Mouse (Mus musculus) ES-Bruce4 (cell line): ENCODE measurements around the gene Kctd2.

Experiments
- CTCF ChIP-seq: IDR thresholded peaks from one replicate; pipeline ENCODE4 v1.8.1; 2011; ENCODE audit warnings: low read depth, low read length
- POLR2A ChIP-seq: IDR thresholded peaks from one replicate; pipeline ENCODE4 v1.8.1; 2011; ENCODE audit warnings: low read length; ENCODE audit not compliant: insufficient read depth

DNA sequence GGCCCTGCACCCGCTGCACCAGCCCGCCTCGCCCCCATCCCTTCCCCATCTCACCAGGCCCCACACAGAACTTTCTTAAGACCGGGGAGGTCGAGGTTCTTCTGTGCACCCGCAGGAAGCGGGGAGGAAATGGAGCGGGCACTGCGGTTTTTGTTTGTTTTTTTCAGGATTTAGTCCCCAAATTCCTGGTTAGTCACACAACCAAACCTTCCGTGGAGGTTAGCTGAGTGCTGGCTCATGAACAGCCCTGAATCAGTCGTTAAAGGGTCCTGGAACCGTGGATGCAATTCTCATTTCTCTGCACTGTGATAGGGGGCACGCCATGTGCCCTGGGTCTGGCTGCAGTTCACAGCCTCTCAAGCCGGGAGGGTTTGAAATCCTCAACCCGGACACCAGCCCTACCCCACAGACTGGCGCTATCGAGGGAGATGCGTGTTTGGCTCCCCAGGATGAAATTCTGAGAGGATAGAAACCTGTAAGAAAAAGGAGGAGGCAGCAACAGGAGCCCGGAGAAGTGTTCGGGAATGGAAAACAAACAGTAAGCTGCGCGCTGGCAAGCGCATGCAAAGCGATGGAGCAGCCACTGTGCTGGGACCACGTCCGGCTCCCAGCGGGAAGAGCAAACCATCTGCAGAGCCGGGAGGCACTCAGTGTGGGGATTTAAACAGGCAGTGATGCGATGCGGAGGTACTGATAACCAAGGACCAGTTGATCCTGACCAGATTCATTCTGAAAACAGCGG, 15.8 kb downstream of the Kctd2 start:
- no peak for TF ChIP-seq CTCF
- no peak for TF ChIP-seq POLR2A
